7 mouse cellular contexts compared by ENCODE assay signal in the genomic region with DNA sequence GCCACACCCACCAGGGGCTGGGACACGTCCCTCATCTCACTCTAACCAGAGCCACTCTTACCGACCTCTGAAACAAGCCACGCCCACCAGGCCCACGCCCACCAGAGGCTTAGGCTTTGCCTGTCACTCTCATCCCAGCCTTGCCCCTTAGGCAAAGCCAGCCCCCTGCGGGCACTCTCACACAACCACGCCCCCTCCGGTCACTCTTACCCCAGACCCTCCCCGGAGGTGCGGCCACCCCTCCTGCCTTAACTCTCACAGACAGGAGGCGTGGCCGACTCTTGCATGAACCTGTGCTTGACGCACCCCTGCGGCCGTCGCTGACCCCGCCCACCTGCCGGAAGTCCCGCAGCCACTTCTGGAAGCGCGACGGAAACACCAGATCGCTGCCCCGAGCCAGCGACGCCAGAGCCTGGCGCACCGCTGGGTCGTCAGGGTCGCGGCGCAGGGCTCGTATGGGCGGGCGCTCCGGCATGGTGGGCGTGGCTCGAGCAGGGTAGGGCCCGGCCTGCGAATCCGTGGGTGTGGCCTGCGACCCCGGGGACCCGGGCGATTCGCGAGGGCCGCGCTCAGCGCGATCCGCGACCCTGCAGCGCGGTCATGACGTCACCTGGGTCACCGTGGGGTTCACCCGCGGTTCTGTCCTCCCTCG. TPM values are rescaled to one million over a fixed set of nuclear protein-coding genes. Genes with fewer than 3 reads are reported as not detected.
A peak's percentile ranks its signal among the peaks of the same experiment; 100 is the strongest.
DNase-seq lines count a peak whose midpoint lies in the region; ATAC-seq lines count a peak whose summit lies in the region.

No protein-coding gene starts in this region.

- WGBS in intestine, embryonic 16.5 days, result under 1% methylated on average over 51 of the region's 59 CpGs
- WGBS in midbrain, embryonic 11.5 days, result under 1% methylated on average over 58 of the region's 59 CpGs

- no peaks in the 10 kb centered on the region for H3K9me3 ChIP-seq in intestine, embryonic 16.5 days (ENCODE audit: control insufficient read depth, low read length)
- H3K9me3 ChIP-seq in midbrain, embryonic 11.5 days (ENCODE audit: control insufficient read depth, low read length), result no peaks in the 10 kb centered on the region

- no peaks in the 10 kb centered on the region for H3K36me3 ChIP-seq in intestine, embryonic 16.5 days (ENCODE audit: control insufficient read depth, insufficient read depth, low read length)
- no peaks in the 10 kb centered on the region for H3K36me3 ChIP-seq in midbrain, embryonic 11.5 days (ENCODE audit: control insufficient read depth, insufficient read depth, low read length)

- peak overlapping the region; percentile 99 for H3K27ac ChIP-seq in intestine, embryonic 16.5 days (ENCODE audit: low read length)
- peak overlapping the region; percentile 96 for H3K27ac ChIP-seq in midbrain, embryonic 11.5 days (ENCODE audit: low read depth, low read length)

- H3K4me3 ChIP-seq in intestine, embryonic 16.5 days (ENCODE audit: low read length), result peak overlapping the region; percentile 72
- H3K4me3 ChIP-seq in midbrain, embryonic 11.5 days (ENCODE audit: low read depth, low read length), result peak overlapping the region; percentile 68

- peak; percentile 94 for DNase-seq in adrenal gland, adult 2 months
- peak; percentile 90 for DNase-seq in embryo, embryonic 11.5 days (ENCODE audit: low read depth, low spot score)
- peak; percentile 89 to 97 for DNase-seq in gastrocnemius, postnatal 36 days
- DNase-seq in left cerebral cortex, postnatal 36 days (ENCODE audit: low spot score in 2 of 2), result peak; percentile 92
- peak; percentile 99 for DNase-seq in midbrain, embryonic 11.5 days (ENCODE audit: low spot score, missing footprints)
- DNase-seq in skeletal muscle tissue, adult 2 months (ENCODE audit: low read depth, low spot score), result peak; percentile 96

- no peaks in the 10 kb centered on the region for H3K27me3 ChIP-seq in intestine, embryonic 16.5 days (replicated peaks; ENCODE audit: control insufficient read depth, insufficient read depth, low read length)
- H3K27me3 ChIP-seq in midbrain, embryonic 11.5 days (ENCODE audit: control insufficient read depth, insufficient read depth, low read length), result no peaks in the 10 kb centered on the region

- H3K4me1 ChIP-seq in intestine, embryonic 16.5 days (ENCODE audit: control insufficient read depth, insufficient read depth, low read length), result no peaks in the 10 kb centered on the region
- H3K4me1 ChIP-seq in midbrain, embryonic 11.5 days (ENCODE audit: control insufficient read depth, insufficient read depth, low read length), result no peaks in the 10 kb centered on the region

- peak; percentile 78 for ATAC-seq in intestine, embryonic 16.5 days
- peak; percentile 69 for ATAC-seq in midbrain, embryonic 11.5 days (ENCODE audit: low FRiP score)

- peak overlapping the region; percentile 81 for H3K4me2 ChIP-seq in intestine, embryonic 16.5 days (ENCODE audit: low read depth, low read length)
- peak overlapping the region; percentile 55 for H3K4me2 ChIP-seq in midbrain, embryonic 11.5 days

- H3K9ac ChIP-seq in intestine, embryonic 16.5 days (ENCODE audit: low read depth, low read length), result peak overlapping the region; percentile 75
- H3K9ac ChIP-seq in midbrain, embryonic 11.5 days (ENCODE audit: low read length), result peak overlapping the region; percentile 79

- intact Hi-C loops in gastrocnemius, postnatal 36 days (cut with DNase I), result no loop called here
- intact Hi-C loops in left cerebral cortex, postnatal 36 days (cut with DNase I), result no loop called here

RNA-seq across cellular contexts. Expression of gene Ppp2r3d, which starts 53.7 kb away (rescaled TPM):
- total RNA-seq in adrenal gland, adult 2 months (2021), result 100 to 1,000 TPM in 1 of 2 experiments, 10 to 100 TPM in 1; 87.3 to 104 TPM
- 489 and 516 TPM in 2 replicates for polyA plus RNA-seq in adrenal gland, adult 2 months (2012; rRNA removed)
- 10 to 100 TPM; 29.3 to 31.5 TPM for total RNA-seq in gastrocnemius, postnatal 36 days (2021)
- polyA plus RNA-seq in intestine, embryonic 16.5 days (2015; fragmentation: Nextera tagmentation; extraction: Ambion mirVana), result 138 and 143 TPM in 2 replicates
- 100 to 1,000 TPM in 1 of 2 experiments, 10 to 100 TPM in 1; 96.5 to 106 TPM for total RNA-seq in left cerebral cortex, postnatal 36 days (2021)
- polyA plus RNA-seq in midbrain, embryonic 11.5 days (2014; fragmentation: Nextera tagmentation; extraction: Ambion mirVana), result 84.3 and 113 TPM in 2 replicates

Comparison
In these comparisons a context has a peak if more than half of its experiments do, and no peak if none do; other contexts are left out.
1. Peak in every context shown above with its lines: DNase-seq, ATAC-seq, H3K4me3 ChIP-seq and H3K27ac ChIP-seq.